Mouse (Mus musculus): Measurements from ENCODE around the gene Wrap53.
"Not testable (repeated sequence)": the region's sequence is repeated elsewhere in the genome, so short reads cannot be mapped to it uniquely, and the experiment has no call there.

Gene Wrap53

DNA sequence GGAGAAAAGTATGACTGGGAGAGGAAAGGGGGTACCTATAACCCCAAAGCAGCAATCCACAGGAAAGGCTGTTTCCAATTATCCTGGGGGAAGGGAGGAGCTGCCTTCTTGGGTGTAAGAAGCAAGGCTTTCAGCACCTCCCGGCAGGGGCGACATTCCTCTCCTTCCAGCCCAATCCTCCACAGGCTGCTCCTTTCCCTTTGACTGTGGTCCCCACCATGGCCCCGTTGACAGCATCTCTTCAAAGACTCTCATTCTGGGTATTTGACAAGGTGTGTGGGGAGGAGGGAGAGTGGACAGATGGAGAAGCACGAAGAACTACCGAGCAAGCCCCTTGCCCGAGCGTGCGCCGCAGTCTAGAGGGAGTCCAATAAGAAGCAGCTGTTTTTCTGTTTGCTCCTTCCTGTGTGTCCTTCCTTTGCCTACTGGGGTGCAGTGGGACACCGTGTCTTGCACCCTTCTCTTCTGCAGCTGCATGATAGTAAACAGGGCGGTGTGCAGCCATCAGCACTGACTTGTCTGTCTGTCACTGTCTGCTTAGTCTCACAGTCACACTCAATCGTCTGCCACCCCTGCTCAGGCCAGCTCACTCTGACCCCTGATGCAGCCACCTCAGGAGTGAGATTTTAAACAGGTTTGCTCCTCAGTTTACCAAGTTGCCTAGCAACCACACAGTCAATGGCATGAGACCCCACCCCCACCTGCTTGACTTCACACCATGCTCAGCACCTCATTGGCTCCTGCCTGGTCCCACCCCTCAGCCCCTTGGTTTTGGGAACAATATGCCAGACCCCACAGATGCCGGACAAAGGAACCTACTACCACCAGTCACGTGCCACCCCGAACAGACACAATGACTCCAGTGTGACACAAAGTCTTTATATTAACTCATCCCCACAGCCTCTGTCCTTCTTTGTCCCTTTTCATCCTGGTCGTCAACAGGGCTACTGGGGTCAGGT lies 18.9 kb downstream of the Wrap53 start:
- DNase-seq: no peak

DNA sequence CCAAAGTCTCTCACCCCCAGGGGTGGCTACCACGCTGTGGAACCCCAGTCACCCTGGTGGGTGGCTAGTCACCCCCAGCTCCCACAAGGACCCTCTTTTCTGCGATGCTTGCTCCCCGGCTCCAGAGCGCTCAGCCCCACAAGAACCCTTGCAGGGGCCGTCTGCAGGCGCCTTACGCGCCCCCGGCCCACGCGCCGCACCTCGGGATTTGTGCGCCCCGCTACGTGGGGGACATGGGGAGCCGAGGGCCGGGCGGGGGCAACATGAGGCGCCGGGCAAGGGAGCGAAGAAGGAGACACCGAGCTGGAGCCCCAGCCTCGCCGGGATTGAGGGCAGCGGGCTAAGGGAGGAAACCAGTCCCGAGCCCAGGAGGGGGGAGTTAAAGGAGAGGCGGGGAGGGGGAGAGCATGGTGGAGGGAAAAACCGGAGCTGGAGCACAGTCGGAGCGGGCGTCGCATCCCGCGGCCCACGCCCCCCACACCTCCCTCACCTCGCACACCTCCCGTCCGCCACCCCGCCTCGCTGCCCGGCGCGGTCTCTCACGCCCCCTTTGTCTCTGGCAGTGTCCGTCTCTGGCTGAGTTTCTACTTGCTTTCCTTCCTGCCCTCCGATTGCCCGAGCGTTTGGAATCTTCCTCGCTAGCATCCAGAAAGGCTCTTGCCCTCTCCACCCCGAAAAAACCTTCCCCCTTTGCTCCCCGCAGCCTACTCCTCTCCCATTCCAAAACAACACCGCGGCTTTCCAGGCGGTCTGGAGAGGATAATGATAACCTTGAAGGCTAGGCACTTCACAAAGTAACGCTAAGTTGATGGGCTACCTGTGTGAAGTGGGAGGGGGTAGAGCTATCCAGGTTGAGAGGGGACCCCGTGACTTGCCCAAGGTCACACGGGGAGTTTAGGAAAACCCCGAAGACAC lies 19.9 kb downstream of the Wrap53 start, which contains the start of gene Efnb3:
Gene Efnb3 (minus strand): TSS at position 355 of the 915 bp plus-strand sequence.
- DNase-seq: no peak

DNA sequence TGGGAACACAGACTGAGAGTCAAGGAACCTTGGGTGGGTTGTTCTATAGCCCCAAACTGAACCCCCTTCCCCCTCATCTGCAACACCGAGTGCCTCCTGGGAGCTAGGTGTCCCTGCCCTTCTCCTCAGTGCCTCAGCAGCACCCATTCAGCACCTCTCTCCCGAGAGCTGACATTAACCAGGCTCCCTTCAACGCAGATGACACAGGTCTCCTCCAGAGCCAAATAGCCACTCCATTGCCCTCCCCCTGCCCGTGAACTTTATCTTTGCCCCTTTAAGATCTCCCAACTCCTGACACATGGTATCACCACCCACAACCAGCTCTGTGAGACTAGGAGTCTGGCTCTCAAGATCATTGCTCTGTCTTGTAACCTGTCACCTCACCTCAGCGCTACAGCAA lies 20.9 kb downstream of the Wrap53 start:
- DNase-seq: no peak

DNA sequence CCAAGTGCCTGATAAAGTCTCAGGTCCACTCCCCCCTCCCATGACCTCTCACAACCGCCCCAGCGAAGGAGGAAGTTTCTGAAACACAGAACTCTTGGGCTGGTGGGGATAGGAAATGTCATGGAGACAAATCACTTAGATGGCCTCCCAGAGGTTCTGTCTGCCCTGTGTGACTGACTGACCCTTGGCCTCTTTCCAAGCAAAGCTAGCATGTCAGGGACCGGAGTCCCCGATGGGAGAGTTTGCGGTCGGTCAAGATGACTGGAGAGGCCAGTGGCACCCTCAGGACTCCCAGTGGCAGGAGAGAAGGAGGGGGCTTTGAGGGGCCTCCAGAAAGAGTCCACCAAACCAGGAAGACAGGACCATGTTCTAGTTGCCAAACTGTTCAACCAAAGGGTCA lies 21.3 kb downstream of the Wrap53 start:
- peak in 1 of 2 experiments; percentile 43 for DNase-seq

DNA sequence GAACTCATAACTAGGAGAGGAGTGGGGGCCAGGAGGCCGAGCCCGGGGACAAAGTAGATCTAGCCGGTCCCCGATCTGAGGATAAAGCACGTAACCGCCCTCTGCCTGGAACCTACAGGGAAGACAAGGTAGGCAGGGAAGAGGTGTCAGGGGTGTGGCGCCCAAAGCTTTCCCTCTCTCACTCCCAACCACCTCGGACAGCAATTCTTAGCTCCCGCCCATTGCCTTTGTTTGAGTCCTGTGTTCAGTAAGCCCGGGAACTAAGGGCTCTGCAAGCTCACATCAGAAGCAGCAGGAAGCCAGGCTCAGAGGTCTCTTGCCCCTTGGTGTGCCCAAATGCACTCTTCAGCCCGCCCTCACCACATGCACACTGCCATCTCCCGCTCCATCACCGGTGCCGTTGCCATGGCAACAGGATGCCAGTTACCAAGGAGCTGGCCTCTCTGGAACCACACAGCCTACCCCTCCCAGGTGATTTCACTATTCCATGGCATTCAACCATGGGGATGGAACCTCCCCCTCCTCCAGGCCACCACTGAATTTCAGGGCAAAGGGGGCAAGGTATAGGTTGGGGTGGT lies 22.6 kb downstream of the Wrap53 start:
- DNase-seq: no peak

DNA sequence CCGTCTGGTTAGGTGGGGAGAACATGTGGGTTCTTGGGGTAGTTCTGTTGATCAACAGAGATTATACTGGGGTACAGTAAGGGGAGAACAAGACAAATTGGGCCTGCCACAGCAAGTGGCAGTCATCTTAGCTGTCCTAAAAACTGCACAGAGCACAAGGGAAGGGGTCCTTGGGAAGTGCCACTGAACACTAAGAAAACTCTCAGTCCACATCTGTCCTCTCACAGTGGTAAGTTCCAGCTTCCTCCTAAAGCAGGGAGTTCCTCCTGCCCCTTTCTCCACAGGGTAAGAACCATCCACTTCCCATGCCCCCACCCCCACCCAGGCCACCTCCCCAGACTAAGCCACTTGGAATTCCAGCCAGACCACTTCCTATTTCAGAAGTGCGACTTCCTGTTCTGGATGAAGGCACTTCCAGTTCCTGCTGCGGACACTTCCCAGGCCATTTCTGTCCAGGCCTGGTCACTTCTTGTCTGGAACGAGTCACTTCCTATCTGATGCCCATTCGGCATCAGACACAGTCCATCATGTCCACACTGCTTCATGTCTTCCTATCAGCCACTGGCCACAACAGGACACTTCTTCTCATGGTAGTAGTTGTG lies 25.4 kb downstream of the Wrap53 start:
- DNase-seq: no peak

DNA sequence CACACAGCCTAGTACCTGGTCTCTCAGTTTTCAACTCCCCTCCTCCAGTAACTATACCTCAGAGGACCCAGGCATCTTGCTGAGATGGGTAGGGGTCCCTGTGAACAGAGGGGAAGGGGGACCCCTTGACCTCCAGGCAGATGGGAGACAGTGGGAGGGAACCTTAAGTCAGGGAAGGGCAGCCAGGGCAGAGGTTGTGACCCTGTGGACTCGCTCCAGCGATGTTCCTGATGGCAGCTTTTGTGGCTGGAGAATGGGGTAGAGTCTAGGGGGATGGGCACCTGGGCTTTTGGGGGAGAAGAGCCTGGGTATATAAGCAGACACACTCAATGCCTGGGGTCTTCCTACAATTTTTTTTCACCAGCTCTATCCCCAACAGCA lies 26.7 kb downstream of the Wrap53 start:
- DNase-seq: no peak

DNA sequence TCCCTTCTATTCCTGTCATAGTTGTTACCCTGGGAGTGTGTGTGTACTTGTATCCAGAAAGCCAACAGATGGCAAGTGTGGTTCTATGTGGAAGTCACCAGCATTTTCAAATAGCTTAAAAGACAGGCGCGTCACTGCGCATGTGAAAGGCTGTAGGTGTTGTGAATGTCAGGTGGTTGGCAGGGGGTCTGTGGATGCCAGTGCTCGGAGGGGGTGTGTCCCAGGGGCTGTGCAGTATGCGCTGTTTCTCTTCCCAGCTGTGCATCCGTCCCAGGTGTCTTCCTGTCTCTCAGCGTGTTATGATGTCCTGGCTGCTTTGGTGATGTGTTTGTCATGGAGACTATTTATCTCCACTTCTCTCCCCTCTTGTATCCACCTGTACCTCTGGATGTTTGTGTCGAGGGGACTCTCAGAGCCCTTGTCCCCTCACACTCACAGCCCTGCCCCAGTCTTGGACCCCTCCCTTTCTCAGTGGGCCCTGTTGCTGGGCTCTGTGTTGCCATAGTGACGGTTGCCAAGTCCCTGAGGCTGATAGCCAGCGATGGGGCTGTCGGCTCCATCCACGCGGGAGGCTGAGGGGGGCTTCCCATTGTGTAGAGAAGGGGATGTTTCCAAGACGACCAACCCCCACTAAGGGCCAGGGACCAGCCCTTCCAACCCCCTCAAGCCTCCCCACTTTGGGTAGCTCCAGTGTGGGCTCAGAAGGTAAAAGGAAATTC lies 27.3 kb downstream of the Wrap53 start:
- no peak for DNase-seq

DNA sequence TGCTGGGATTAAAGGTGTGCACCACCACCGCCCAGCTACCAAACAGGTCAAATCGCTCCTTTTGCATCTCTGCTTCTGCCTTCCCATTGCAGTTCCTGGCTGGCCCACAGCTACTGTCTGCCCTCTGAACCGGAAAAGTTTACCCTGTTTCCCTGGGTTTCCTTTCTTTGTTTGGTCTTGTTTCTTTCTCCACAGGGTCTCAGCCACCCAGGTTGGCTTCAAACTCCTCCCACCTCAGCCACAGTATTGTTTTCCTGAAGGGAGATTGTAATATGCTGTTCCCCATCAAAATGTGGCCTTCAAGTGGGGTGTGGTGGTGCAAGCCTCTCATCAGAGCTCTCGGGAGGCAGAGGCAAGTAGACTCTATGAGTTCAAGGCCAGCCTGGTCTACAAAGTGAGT lies 28.7 kb downstream of the Wrap53 start:
- no peak for DNase-seq

DNA sequence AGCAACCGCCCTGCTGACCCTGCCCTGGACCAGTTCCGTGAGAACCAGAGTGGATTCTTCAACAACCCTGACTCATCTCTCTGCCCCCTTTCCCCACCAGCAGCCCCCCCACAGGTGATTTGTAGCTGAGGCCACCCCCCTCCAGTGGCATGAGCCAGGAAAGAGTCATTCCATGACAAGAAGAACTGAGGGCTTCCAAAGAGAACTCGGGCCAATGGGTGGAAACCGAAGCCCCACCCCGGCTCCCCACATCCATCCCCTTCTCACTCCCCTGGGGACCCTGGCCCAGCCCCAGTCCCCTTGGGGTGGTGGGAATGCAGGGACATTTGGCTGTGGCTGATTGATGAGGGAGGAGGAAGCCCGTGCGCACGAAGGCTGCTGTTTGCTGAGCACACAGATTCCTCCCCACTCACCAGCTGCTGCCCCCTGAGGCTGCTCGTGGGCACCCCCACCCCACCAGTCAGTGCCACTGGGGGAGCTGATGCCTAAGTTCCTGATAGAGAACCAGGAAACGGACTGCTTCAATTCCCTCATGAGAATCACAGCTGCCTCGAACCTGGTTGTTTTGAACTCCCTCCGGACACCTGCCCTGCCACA lies 30.9 kb downstream of the Wrap53 start, which contains the start of gene Dnah2:
Gene Dnah2 (minus strand): TSS at position 51 of the 597 bp plus-strand sequence.
- DNase-seq: no peak

DNA sequence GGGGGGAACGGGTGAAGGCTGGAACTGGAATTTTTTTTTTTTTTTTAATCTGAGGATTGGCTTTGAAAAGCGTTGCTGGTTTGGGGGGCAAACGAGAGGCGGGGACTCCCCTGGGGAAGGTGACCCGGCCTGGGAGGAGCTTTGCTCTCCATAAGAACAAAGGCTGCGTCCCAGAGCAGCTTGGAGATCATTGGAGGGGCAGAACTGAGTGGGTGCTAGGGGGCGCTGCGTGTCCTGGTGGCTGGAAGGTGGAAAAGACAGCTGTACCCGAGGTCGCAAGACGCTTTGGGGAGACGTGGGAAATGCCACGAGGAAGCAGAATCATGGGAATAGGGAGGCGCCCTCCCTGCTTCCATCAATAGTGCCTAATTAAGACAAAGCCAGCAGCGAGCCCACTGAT lies 33.0 kb downstream of the Wrap53 start:
- peak; percentile 69 to 73 for DNase-seq

DNA sequence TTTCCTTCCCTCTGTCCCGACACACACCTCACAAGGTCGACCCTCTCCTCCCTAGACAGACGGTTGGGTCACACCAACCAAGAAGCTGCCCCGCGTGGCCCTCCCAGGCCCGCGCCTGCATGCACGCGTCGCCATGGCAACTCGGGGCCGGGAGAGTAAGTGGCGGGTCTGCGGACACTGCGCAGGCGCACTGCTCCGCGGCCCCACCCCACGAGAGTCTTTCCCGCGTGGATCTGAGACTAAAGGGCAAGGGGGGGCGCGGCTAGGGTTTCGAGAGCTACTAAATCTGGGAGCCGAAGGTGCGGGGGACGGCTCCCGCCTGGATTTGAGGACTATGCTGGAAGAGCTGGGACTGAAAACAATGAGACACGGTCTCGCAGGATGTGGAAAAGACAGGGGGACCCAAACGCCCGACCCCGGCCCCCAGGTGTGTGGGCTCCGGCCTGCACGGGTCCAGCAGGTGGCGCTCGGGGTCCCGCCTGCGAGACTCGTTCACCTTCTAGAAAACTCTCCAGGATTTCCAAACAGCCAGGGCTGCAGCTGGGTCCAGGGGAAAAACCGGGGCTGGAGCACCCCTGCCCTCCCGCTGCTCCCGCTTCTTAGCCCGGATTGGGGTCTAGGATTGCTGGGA lies 33.5 kb downstream of the Wrap53 start:
- peak; percentile 86 to 88 for DNase-seq

DNA sequence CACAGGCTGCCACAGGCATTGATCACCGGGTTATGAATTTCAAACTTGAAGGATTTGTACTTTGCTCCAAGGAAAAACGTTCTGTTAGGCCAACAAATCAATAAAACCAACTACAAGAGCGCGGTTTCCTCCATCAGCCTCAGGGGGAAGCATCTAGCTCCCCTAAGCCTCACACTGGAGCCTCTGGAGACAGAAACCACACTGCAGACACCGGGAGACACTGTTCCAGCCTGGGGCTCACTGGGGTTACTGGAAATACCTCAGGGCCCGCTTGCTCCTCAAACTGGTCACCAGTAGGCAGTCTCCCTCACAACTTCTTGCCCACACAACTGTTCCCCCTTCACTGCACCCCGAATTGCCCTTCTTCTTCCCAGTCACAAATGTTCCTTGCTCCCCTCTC lies 34.1 kb downstream of the Wrap53 start:
- DNase-seq: no peak

DNA sequence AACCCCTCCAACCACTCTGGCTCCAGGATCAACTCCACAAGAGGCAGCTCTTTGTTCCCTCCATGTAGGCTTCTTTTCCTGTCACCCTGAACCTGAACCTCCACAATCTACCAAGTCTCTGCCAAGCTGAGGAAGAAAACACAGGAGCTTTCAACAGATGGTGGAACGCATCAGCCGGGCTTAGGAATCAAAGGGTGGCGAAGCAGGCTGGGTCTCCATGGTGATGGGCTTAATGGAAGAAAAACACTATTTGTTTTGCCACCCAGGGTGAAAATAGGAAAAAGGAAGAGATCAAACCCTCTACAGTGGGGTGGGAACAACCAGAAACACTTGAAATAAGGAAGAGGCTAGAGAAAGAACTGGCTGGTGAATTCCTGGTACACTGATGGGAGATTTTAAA lies 36.5 kb downstream of the Wrap53 start:
- no peak for DNase-seq

DNA sequence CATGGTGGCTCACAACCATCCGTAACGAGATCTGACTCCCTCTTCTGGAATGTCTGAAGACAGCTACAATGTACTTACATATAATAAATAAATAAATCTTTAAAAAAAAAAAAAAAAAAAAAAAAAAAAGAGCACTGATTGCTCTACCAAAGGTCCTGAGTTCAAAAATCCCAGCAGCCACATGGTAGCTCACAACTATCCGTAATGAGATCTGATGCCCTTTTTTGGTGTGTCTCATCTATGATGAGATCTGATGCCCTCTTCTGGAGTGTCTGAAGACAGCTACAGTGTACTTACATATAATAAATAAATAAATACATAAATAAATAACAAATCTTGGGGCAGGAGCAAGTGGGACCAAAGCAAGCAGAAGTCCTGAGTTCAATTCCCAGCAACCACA lies 38.3 kb downstream of the Wrap53 start:
- not testable (repeated sequence) for DNase-seq

DNA sequence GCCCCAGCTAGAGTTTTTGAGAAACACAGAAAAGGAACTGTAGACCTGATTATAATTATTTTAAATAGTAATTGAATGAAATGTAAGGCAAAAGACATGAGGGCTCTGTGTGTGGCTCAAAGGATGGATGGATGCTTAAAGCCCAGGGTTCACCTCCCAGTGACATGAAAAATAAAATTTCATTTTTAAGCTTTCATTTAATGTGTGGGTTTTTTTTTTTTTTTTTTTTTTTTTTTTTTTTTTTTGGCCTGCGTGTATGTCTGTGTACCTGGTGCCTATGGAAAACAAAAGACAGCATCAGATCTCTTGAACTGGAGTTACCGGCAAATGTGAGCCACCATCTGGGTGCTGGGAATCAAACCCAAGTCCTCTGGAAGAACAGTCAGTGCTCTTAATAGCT lies 39.4 kb downstream of the Wrap53 start:
- no peak for DNase-seq

DNA sequence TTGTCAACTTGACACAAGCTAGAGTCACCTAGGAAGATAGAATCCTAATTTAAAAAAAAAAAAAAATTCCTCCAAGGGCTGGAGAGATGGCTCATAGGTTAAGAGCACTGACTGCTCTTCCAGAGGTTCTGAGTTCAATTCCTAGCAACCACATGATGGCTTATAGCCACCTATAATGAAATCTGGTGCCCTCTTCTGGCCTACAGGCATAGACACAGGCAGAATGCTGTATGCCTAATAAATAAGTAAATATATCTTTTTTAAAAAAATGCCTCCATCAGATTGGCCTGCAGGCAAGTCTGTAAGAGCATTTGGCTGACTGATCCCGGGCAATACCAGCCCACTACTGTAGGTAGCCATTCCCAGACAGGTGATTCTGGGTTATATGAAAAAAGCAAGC lies 45.1 kb downstream of the Wrap53 start:
- DNase-seq: no peak

DNA sequence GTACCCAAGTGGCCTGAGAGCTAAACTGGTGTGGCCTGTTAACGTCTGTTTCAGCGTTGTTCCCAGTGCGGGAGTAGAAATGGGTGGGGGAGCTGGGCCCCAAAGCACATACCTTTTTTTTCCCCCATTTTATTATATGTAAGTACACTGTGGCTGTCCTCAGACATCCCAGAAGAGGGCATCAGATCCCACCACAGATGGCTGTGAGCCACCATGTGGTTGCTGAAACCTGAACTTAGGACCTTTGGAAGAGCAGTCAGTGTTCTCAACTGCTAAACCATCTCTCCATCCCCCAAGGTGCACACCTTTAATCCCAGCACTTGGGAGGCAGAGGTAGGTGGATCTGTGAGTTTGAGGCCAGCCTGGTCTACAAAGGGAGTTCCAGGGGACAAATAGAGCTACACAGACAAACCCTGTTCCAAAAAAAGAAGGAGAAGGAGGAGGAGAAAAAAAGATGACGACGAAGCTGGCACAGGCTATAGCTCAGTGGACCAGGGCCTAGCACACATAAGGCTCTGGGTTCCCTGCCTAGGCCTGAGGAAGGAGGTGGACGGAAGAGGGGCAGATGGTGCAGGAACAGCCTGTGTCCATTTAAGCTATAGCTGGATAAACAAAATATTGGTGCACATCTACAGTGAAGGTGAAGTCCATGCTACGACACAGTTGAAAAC lies 47.4 kb downstream of the Wrap53 start:
- no peak for DNase-seq

DNA sequence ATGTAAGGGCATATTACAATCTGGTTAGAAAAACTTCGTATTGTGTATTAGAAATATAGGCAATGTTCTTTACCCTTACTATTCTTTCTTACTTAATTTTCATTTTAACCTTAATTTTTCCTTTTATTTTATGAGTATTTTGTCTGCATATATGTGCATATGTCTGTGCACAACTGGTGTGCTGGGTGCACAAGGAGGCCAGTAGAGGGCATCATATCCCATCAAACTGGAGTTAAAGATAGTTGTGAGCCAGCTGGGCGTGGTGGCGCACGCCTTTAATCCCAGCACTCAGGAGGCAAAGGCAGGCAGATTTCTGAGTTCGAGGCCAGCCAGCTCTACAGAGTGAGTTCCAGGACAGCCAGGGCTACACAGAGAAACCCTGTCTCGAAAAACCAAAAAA lies 49.3 kb downstream of the Wrap53 start:
- DNase-seq: not testable (repeated sequence)

DNA sequence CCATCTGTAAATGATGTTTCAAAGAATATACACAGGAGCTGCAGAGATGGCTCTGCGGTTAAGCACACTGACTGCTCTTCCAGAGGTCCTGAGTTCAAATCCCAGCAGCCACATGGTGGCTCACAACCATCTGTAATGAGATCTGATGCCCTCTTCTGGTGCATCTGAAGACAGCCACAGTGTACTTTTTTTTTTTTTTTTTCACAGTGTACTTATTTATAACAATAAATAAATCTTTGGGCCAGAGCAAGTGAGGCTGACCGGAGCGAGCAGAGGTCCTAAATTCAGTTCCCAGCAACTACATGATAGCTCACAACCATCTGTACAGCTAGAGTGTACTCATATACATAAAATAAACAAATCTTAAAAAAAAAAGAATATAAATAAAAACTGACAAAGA lies 49.8 kb downstream of the Wrap53 start:
- not testable (repeated sequence) for DNase-seq

DNA sequence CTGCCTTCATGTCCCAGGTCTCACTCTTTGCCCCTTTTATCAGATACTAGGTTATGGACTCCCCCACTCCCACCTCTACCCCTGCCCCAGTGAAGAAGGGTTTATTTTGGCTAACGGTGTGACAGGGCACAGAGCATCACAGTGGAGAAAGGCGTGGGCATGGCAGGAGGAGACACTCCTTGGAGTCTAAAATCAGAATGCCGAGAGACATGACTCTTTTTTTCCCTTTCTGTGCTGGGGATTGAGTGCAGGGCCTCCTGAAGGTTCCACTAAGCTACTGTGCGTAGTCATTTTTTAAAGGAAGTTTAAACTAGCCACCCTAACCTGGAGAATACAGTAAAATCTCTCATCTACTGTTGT lies 52.0 kb downstream of the Wrap53 start:
- no peak for DNase-seq
